Mouse (Mus musculus) fat pad, adult 2 months (tissue): Measurements from ENCODE around the gene Sart1.
"Not testable (repeated sequence)": the region's sequence is repeated elsewhere in the genome, so short reads cannot be mapped to it uniquely, and the experiment has no call there.

Experiments
- DNase-seq: peaks from one replicate; pipeline ENCODE4 v3.0.0-alpha.2; 2011; ENCODE audit warnings: low read depth, low spot score; ENCODE audit errors: extremely low read depth

Sart1 gene

GRCm38 (mm10) chr19:5418750-5419466 lies 30.4 kb upstream of the Sart1 start:
- no peak for DNase-seq

GRCm38 (mm10) chr19:5414534-5414957 lies 26.0 kb upstream of the Sart1 start:
- no peak for DNase-seq

GRCm38 (mm10) chr19:5413840-5414239 lies 25.3 kb upstream of the Sart1 start:
- DNase-seq = no peak

GRCm38 (mm10) chr19:5411961-5412360 lies 23.5 kb upstream of the Sart1 start:
- no peak for DNase-seq

GRCm38 (mm10) chr19:5410641-5411040 lies 22.1 kb upstream of the Sart1 start:
- DNase-seq = no peak

GRCm38 (mm10) chr19:5409068-5409467 lies 20.6 kb upstream of the Sart1 start:
- no peak for DNase-seq

DNA sequence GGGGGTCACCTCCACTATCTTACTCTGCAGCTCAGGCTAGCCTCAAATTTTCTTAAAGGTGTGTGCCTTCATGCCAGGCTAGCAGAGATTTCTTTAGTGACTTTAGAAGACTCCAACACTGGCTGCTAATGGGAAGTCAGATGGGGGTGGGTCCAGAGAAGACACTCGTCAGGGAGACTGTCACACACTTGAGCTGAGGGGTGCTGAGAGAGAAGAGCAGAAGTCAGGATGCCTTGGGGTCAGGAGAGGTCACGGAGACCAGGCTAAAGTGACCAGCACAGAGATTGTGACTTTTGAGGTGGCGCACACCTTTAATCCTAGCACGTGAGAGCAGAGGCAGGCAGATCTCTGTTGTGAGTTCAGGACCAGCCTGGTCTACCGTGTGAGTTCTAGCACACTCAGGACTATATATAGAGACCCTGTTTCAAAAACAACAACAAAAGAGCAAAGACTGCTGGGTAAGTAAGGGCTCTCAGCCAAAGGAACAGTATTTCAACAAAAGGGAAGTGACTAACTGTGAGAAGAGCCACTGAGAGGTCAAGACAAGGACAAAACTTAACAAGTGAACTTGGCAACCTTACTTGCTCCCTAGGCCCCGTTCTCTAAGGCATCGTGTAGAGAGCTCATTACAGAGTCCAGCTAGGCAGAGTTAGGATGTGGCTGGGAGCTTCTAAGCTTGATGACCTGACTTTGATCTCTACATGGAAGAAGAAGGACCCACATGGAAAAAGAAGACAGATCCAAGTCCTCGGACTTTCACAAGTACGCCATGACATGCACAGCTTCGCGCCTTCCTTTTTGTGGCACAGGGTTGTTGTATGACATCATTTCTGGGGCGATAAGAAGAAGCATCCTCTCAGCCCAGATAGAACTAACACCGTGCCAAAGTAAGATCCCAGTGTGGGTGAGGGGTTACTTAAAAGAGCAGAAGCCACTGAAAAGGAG lies 19.8 kb upstream of the Sart1 start:
- DNase-seq = no peak

- DNase-seq = no peak
Observed at GRCm38 (mm10) chr19:5407133-5407532, 18.6 kb upstream of the Sart1 start.

- DNase-seq = not testable (repeated sequence)
Observed at GRCm38 (mm10) chr19:5406531-5407126, 18.1 kb upstream of the Sart1 start.

- no peak for DNase-seq
Observed at GRCm38 (mm10) chr19:5405924-5406323, 17.4 kb upstream of the Sart1 start.

- DNase-seq = no peak
Observed at GRCm38 (mm10) chr19:5402293-5402692, 13.8 kb upstream of the Sart1 start, which contains the start of gene Tsga10ip. Tsga10ip (minus strand) TSS chr19:5402526.

DNA sequence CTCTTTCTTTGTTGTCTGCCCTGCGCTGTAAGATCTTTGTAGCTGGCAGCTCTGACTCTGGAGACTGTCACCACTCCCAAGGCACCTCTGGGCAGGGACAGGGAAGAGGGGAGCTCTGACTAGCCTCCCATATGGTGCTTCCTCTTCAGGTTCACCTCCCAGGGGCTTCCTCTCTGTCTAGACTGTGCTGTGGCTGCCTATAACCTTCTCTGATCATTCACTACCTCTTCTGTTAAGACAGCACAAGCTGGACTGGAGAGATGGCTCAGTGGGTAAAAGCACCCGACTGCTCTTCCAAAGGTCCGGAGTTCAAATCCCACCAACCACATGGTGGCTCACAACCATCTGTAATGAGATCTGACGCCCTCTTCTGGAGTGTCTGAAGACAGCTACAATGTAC lies 12.6 kb upstream of the Sart1 start:
- not testable (repeated sequence) for DNase-seq

DNA sequence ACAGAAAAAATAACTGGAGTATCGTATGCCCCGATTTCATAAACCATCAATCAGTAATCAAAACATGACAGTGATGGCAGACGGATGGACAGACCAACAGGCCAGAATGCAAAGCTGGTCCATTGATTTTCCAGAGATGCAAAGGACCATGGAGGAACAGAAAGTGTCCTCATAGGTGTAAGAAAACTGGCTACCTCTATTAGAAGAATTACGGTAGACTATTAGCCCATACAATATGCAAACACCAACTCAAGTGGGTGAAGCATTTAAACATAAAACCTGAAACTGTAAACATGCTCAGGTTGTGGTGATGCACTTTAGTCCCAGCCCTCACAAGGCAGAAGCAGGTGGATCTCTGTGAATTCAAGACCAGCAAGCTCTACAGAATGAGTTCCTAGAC lies 6.9 kb upstream of the Sart1 start:
- no peak for DNase-seq

DNA sequence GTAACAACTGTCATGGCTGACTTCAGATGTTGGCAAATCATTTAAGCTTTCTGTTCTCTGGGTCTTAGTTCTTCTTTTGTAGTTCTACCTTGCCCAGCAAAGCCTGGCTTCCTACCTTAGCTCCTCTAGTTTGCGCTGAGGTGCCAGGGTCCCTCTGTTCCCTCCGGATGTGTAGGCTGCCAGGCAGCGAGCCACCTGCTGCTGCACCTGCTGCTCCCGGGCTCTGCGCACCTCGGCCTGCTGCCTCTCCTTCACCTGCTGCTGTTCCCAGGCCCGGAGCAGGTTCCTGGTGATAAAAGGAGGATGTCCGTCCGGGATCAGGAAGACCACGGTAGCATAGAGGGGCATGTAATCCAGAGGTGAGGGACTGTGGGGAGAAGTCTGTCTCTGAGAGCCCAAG lies 5.7 kb upstream of the Sart1 start:
- no peak for DNase-seq

- DNase-seq = no peak
Observed at GRCm38 (mm10) chr19:5392892-5393291, 4.4 kb upstream of the Sart1 start.

GRCm38 (mm10) chr19:5390416-5390815 lies 1.9 kb upstream of the Sart1 start:
- no peak for DNase-seq

- DNase-seq = no peak
Observed at GRCm38 (mm10) chr19:5389647-5390046, 1.1 kb upstream of the Sart1 start.

DNA sequence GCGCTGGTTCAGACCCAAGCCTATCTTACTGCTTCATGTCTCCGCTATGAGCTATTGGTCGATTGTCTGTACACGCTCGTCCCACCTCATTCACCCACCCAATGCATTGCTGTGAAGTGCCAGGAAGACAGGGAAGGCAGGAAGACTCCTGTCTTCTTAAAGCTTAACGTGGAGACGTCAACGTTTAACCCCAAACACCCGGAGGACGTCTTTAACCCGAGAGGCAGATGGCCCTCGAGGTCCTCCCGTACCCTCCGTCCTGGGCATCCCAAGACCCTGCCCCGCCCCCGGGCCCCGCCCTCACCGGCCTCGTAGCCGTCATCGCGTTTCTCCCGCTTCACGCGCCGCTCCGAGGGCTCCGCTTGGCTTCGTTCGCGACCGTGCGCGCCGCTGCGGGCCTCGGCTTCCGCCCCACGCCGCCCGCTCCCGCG lies 477 bp downstream of the Sart1 start:
- no peak for DNase-seq

GRCm38 (mm10) chr19:5384715-5385114 lies 3.8 kb downstream of the Sart1 start:
- no peak for DNase-seq

- DNase-seq = no peak
Observed at GRCm38 (mm10) chr19:5383326-5383725, 5.2 kb downstream of the Sart1 start.

GRCm38 (mm10) chr19:5377446-5377845 lies 11.1 kb downstream of the Sart1 start:
- DNase-seq = no peak

- DNase-seq = no peak
Observed at GRCm38 (mm10) chr19:5374748-5375147, 13.8 kb downstream of the Sart1 start.
